Mouse (Mus musculus) 3134 (cell line): ENCODE results near the gene Sap30bp.

Experiments
- DNase-seq: peaks from one replicate; pipeline ENCODE4 v3.0.0-alpha.2; 2011; ENCODE audit warnings: low spot score; ENCODE audit not compliant: insufficient read length; ENCODE audit errors: extremely low read depth

Sap30bp gene

DNA sequence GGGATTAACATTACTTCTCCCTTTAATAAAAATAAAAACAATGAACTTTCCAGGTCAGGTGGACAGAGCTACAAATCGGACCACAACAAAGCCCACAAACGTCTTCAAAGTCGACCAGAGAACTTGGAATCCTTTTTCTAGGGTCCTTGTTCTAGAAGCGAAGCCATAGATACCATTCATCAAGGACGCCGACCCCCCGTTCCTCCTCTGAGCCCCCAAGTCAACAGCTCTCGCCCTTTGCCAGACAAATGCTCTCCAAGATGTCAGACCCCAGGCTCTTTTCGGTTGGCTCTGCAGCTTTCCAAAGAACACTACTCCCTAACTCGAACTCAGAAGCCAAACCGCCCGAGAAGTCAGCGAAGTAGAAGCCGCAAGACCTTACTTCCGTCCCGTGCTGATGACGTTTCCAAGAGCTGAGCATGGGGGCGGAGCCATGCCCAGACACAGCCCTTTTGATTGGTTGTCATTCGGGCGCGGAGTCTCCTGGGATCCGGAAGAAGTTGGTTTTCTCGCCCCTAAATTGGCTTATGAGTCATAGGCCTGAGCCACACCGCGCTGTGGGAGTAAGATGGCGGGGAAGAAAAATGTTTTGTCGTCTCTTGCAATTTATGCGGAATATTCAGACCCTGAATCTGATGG lies at the start of gene Sap30bp, which contains the start of gene Recql5:
Gene Sap30bp (plus strand): TSS at position 175 of the 639 bp plus-strand sequence.
Gene Recql5 (minus strand): TSS at position 370 of the 639 bp plus-strand sequence.
- peak; percentile 92 for DNase-seq

DNA sequence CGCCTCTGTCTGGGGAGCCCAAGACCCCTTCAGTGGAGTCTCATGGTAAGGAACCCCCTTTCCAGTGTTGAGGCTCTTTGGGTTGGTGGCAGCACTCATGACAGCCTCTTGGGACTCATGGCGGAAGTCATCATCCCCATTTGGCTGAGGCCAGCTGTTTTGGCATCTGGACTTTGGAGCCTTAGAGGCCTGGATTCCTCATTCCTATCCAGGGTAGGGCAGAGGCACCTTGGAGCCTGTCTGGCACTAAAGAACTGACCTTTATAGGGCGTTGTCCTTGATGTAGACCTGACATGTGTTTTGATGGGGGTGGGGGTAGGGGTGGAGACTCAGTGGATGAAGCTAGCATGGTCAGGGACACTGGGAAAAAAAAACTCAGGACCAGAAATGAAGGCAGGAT lies 48.7 kb upstream of the Sap30bp start:
- DNase-seq: no peak

DNA sequence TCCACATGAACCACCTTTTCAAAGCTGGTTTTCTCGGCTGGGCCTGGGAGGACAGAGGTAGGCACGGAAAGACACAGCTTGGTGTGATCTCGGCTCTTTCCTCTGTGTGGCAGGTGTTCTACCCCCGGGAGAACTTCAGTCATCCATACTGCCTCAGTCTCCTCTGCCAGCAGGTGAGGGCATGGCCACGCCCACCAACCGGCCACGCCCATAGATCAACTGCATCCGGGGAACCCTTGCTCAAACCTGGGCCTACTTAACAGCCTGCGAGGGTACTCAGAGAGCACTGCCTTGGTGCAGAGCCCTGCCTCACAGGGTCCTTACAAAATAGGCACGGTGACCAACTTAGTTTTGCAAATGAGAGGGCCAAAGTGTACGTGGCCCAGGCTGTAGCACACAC lies 47.8 kb upstream of the Sap30bp start:
- DNase-seq: no peak

DNA sequence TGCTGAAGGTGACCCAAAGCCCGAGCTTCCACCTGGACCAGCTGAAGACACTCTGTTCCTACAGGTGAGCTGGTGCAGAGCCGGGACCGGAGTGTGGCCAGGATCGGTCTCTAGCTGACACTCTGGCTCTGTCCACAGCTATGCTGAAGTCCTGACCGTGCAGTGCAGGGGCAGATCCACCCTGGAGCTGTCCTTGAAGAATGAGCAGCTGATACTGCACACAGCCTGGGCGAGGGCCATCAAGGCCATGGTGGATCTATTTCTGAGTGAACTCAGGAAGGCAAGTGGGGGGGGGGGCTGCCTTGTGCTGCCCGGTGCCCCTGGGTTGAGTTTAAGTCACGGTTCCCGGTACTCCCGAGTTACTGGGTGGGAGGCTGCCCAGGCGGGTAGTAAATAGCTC lies 46.6 kb upstream of the Sap30bp start:
- no peak for DNase-seq

DNA sequence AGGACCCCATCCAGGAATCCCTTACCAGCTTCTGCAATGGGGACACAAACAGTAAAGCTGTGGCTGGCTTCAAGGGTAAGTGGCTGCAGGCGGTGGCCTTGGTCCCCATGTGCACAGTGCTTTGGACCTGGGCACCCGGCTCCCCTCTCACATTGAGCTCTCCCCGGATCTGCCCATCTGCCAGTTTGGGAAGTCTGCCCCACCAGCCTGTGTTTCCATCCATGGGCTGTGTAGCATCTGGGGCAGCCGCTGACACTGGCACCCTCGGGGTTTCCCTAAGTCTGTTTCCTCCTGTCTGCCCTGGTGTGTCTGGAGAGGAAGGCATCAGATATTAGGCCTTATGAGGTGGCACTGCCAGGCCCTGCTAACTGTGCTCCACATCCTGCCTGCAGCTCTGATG lies 45.1 kb upstream of the Sap30bp start:
- DNase-seq: no peak

DNA sequence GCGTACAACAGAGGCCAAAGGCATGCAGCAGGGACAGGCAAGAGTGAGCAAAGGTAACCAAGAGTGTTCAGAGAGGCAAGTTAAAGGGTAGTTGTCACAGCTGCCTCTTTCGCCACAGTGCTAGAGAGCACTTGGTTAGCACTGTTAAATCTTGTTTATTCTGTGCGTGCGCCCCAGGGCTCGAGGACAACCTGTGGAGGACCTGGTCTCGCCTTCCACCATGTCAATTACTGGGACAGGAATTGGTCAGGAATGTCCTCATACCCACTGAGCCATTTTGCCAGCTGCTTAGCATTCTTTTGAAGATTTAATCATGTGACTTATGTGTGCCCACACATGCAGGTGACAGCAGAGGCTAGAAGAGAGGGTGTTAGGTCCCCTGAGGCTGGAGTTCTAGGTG lies 43.9 kb upstream of the Sap30bp start:
- DNase-seq: no peak

DNA sequence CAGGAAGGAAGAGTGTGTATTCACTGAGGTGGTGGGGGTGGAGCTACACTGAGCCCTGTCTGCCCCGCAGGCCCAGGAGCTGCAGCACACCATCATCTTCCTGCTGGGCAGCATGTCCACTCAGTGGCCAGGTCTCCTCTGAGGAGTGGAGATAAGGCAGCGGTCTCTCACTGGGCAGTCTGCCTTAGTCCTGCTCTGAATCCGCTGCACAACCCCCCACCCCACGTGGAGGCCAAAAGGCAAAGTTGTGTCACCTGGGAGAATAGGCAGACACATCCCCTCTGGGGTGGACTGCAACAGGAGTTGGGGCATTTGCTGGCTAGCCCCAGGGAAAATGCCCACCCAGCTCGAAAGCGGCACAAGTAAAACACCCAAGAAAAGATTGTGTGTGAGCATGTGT lies 40.9 kb upstream of the Sap30bp start:
- DNase-seq: no peak

DNA sequence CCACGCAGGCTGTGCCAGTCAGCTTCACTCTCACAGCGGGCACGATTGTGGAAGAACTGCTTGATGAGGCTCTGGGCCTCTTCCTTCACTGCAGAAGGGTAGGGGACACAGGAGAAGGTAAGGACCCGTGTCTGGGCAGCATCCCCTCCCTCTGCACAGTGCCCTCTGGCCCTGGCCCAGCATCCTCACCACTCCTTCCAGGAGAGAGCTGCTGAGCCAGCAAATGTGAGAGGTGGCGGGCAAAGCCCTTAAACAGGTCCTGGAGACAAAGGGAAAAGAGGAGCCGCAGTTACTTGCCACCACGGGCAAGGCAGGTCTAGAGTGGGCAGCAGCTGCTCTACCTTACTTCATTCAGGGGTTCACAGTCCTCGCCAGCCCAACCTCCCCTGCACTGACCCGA lies 40.0 kb upstream of the Sap30bp start:
- DNase-seq: no peak

DNA sequence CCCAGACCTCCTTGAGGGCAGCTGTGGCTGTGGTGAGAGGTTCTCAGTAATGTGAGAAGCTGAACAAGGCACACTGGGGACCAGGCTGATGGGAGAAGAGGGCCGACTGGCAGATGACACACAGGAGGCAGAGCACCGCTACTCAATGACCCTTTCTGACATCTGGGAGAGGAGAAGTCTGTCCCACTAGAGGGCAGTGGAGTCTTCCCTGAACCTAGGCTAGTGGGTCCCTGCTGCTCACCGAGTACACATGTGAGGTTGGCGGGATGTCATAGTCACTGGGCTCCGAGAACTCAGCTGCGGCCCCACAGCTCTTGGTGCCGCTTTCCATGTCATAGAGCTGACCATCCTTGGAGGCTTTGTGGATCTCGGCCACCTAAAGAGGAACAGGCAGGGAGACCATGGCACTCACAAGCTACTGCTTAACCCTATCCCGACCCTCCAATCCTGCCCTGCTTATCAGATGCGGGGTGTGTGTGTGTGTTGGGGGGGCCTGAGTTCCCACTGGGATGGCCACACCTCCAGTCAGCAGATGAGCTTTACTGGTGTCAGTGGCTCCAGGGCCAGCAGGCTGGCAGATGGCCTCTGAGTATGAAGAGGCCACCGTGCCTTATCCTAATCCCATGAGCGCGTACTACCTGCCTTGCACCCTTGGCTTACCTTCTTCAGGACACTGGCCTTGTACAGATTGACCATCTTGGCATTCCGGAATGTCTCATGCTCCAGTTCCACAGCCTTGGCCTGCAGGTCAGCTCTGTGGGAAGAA lies 38.1 kb upstream of the Sap30bp start:
- DNase-seq: no peak

DNA sequence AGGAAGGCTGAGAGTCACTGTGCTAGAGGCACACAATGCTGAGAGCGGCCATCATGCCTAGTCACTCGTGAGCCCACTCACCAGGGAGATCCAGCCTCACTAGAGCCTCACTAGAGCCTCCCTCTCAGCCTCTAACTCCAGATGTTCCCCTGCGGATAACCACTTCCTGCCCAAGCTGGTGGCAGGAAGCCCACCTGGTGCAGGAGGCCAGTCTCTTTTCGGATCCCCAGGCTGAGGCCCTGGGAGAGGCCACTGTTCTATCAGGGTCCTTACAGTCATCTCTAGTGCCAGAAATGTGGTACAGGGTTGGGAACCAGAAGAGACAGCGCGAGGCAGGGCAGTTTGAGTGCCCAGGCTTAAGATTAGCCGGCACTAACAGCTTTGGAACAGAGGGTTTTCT lies 34.6 kb upstream of the Sap30bp start:
- no peak for DNase-seq

DNA sequence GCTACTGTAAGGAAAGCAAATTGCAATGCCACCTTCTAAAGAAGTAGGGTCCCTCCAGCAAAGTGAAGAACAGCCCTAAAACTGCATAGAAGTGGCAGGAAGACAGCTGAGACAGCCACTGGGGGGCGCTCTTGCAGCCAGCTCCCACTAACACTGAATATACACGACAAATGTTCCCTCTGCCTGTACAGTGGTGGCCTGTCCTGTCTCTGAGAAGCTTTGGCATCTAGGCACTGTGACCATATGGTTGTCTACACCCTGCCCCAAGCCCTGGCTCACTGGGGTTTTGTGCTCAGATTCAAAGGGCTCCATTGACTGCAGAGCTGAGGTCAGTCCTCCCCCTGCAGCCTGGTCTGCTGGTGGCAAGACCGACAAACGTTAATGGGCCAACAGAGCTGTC lies 34.2 kb upstream of the Sap30bp start:
- DNase-seq: no peak

DNA sequence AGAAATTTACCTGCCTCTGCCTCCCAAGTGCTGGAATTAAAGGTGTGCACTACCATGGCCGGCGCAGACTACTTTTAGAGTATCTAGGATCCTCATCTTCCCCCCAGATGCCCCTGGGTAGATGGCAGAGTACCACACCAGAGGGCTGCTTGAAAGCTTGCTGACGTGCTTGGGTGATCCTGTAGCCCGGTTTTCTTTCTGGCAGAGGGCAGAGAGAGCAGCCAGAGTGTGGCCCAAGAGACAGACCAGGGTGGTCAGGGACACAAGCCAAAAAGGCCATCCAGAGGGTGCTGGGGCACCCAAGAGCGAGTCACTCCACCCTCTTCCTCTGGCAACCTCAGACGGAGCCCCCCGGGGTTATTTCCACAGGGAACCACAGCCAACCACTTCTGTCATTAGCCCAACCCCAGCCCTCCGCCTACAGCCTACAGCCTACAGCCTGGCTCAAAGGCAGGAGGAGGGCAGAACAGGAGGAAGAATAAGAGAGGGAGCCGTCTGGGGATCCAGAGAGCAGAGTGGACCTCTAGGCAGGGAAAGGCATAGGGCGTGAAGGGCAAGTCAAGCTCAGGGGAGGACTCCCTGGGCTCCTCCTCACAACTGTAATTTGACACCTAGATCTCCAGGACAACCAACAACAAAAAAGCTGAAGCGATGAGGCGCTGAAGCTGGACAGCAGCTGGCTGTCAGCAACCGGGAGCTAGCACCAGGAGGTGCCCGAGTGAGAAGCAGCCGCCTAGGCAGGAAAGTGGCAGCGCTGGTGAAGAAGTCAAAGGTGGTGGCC lies 33.4 kb upstream of the Sap30bp start, which contains the start of gene Smim5:
Gene Smim5 (plus strand): TSS at position 481 of the 781 bp plus-strand sequence.
- DNase-seq: peak; percentile 62

DNA sequence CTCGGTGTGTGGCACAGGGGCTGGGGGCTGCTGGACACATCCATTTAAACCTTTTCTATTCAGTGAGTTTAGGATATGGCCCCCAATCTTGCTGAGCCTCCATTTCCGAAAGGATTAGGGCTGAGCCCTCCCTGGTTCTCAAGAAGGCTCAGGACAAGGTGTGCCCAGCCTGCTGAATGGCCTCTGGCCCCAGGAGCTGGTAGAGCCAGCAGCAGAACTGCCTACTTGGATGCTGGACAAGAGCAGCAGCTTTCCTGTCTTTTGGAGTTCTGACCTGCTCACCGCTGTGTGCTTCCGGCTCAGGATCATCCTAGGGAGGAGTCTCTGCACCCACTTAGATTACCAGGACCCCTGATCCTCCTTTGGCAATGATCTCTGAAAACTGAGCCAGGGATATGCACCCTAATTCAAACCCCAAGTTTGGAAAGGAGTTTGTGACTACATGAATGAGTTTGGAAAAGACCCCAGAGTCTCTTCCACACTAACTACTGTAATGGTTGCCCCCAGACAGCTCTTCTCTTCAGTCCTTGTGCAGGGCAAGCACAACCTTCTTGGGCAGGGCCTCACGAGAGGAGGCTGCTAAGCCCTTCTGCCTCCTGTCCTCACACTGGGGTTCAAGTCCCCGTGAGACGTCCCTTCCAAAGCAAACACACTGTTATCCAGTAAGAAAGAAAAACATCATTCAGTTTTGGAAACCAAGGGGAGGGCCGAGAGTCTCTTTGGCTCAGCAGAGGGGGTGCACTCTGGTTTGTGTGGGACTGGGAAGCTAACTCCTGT lies 32.3 kb upstream of the Sap30bp start:
- no peak for DNase-seq

DNA sequence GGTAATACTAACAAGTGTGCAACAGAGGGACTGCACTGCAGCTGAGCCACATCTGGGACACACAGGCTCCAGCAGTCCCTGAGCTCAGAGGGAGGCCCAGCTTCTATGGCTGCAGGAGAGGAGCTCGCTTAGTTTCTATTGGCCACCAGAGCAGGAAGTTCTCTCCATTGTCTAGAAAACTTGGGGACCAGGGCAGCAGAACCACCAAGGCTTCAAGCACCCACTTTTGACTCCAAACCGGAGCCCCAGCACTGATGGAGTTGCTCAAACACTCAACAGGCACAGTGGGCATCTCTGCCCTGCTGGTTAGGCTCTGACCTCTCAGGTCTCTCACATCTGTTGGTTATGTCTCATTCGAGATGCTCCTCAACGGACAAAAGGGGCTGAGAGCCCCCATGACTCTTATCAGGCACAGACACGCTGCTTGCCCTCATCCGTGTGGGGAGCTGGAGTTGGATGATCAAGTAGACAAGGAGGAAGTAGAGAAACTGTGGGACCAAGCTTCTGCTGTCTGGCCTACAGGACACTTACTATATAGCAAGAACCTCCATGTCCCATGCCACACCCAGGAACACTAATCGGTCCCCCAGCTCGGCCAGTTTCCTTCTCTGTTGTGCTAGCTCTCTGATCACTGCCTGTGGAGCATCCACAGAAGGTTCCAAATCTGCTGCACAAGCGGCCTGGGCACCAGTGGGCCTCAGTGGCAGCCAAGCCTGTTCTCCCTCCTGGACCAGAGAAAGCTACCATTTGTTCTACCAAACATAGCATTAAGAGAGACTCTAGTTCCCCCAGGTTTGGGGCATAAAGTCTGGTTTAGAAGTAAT lies 31.5 kb upstream of the Sap30bp start:
- no peak for DNase-seq

DNA sequence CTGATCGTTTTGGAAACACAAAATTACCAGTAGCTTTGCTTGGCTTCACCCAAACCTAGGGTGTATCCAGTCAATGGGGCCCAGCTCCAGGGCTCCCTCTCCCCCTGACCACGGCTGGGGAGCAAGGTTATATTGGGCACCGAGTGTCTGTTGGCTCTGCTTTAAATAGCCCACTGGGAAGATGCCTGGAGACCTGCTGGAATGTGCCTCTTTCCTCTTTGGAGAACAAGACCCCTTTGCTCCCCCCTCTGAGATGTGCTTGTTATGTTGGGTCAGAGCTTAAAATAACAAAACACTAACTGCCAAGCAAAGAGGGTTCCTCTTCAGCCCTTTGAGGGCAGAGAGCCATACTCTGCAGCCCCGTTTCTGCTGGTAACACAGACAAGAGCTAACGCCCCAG lies 30.9 kb upstream of the Sap30bp start:
- DNase-seq: no peak

DNA sequence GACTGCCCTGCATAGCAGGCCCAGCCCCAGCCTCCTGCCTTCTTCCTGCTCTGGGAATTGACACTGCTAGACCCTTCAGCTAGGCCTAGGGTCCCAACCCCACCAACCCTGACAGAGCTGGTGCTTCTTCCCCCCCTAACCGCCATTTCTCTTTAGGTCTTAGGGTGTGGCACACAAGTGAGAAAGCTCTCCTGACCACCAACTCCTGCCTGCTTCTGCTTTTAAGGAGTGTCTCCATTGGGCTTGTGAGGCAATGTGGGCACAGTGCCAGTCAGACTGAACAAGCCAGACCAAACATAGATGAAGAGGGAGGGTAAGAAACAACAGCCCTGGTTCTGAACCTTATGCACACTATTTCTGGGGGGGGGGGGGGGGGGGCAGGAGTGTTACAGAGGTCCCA lies 30.3 kb upstream of the Sap30bp start:
- DNase-seq: no peak

DNA sequence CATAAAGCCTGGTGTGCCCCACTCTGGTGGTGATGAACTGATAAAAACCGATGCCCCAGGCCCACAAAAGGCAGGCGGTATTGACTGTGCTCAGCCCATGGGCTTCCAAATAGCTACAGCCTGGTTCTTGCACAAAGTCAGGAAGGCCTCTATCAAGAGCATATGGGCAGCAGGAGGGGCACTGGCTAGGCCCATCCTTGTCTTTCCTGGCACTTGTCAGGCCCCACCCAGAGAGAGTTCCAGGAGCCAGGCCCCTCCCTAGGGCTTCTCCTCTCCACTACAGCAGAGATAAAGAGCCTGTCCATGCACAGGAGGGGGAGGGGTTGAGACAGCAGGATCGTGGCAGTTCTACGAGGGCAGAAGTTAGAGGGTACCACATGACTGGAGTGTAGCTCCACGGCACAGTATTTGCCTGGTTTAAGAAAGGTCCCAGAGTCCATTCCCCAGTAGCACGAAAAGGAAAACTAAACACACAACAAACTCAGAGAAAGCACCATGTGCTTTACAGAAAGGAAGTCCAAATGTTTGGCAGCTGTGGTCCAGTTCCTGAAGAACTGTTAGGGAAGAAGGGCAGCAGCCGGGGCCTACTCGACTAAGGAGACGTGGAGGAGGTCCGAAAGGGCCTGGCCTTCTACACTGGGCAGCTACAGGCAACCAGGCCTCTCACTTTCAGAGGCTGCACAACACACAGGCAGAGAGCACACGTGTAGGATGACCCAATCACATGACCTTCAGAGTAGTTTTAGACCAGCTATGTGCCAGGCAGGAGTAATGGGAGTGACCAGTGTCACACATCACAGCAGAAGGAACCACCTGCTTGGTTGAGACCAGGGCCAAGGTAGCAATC lies 29.5 kb upstream of the Sap30bp start:
- DNase-seq: no peak

DNA sequence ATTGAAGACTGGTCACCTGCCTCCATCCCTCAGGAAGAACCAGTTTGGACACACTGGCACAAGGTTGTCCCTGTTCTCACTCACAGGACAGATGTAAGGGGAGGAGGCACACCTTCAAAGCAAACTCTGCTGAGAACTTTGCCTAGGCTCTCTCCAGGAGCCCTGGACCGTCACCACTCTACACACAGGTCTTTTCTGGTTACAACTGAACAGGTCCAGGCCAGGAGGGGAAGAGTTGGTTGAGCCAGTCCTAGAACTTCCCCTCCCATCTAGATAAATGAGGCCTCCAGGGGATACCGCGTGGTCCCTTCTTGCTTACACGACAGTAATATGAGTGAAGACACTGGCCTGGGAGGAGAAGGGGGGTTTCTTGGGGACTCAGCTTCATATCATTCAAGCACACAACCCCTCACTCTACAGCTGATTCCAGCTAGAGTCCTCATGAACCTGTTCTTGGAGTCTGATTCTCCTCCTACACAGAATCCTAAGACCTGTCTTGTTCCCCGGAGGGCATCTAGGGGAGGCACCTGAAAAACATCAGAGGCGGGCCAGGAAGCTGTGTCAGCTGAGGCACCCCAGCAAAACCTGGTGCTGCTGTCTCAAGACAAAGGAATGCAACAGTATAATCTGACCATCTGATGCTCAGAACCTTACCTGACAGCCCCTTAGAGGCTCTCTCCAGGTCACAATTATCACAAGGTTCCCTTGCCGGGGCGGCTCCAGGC lies 28.7 kb upstream of the Sap30bp start:
- DNase-seq: no peak
